Mouse (Mus musculus): ENCODE results near the gene Tmem63c.

- TF ChIP-seq CTCF (IDR thresholded peaks at IDR 0.05) (peak; percentile 59), EP300 (IDR thresholded peaks at IDR 0.05) (no peak)
These were observed 44.5 kb upstream of the Tmem63c start for GRCm38 (mm10) chr12:86976511-86977168.
